Mouse (Mus musculus) C2C12 (cell line): Measurements from ENCODE around the gene Manbal.

Source experiments
- CTCF ChIP-seq: IDR thresholded peaks from one replicate; pipeline ENCODE4 v1.5.1; 2011; ENCODE audit not compliant: control insufficient read depth, insufficient read depth, insufficient read length
- MYOD1 ChIP-seq: IDR thresholded peaks from one replicate; pipeline ENCODE4 v1.6.1; 2011; ENCODE audit warnings: low read depth; ENCODE audit not compliant: control insufficient read depth, insufficient read length
- USF1 ChIP-seq: IDR thresholded peaks from one replicate; pipeline ENCODE4 v1.6.1; 2011; ENCODE audit warnings: low read depth, mild to moderate bottlenecking, control low read depth, moderate library complexity

GRCm38 (mm10) chr2:157397376-157397775 lies 30.0 kb downstream of the Manbal start:
- TF ChIP-seq CTCF (no peak), USF1 (no peak), MYOD1 (no peak)
